Mouse (Mus musculus): ENCODE measurements around the gene Pde4d. TPM values are rescaled to one million over a fixed set of nuclear protein-coding genes. Genes with fewer than 3 reads are reported as not detected.

Gene Pde4d
- polyA plus RNA-seq, 1 experiment = not detected

- WGBS = 78% methylated on average over 5 of the region's 5 CpGs
- Histone ChIP-seq H3K4me3 (ENCODE audit: insufficient read depth, low read depth, low read length) (no peak overlapping the region), H3K4me1 (ENCODE audit: control insufficient read depth, insufficient read depth, low read length) (no peaks in the 10 kb centered on the region), H3K27ac (ENCODE audit: insufficient read depth, low read depth, low read length) (no peak overlapping the region)
- TF ChIP-seq POLR2A (IDR thresholded peaks at IDR 0.05; ENCODE audit: insufficient read depth, low read depth, low read length) = no peak
- TF ChIP-seq CTCF (IDR thresholded peaks at IDR 0.05; ENCODE audit: insufficient read depth, low read depth, low read length) = no peak
Measured at GRCm38 (mm10) chr13:109756854-109757253, 1307.1 kb downstream of the Pde4d start.

- no peaks in the 10 kb centered on the region for H3K4me1 ChIP-seq (ENCODE audit: control insufficient read depth, insufficient read depth, low read length)
- no peak overlapping the region for H3K4me3 ChIP-seq (ENCODE audit: insufficient read depth, low read depth, low read length)
- no peak overlapping the region for H3K27ac ChIP-seq (ENCODE audit: insufficient read depth, low read depth, low read length)
- TF ChIP-seq CTCF (IDR thresholded peaks at IDR 0.05; ENCODE audit: insufficient read depth, low read depth, low read length) (no peak), POLR2A (IDR thresholded peaks at IDR 0.05; ENCODE audit: insufficient read depth, low read depth, low read length) (no peak)
- WGBS = 37% methylated on average over 5 of the region's 5 CpGs
Measured at GRCm38 (mm10) chr13:109759201-109759600, 1309.5 kb downstream of the Pde4d start.

DNA sequence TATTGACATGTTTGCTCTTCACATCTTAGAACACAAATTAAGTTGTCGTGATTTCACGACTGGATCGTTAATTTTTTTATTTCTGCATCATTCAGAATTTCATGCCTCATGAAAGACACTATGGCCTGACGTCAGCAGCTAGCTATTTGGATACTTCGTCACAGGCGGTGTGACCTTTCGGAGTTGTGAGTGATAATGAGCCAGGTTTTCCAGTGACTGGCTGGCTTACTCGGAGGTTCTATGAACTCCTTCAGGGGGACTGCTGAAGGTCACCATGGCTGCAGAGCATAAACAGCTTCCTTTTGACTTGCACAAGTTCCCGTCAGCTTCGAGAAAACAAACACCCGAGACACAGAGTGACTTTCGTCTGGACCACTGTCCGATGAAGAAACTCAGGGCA lies 1311.3 kb downstream of the Pde4d start:
- Histone ChIP-seq H3K4me1 (ENCODE audit: control insufficient read depth, insufficient read depth, low read length) (no peaks in the 10 kb centered on the region), H3K27ac (ENCODE audit: insufficient read depth, low read depth, low read length) (no peak overlapping the region), H3K4me3 (ENCODE audit: insufficient read depth, low read depth, low read length) (no peak overlapping the region)
- 71% methylated on average over 13 of the region's 13 CpGs for WGBS
- TF ChIP-seq POLR2A (IDR thresholded peaks at IDR 0.05; ENCODE audit: insufficient read depth, low read depth, low read length) (no peak), CTCF (IDR thresholded peaks at IDR 0.05; ENCODE audit: insufficient read depth, low read depth, low read length) (no peak)

DNA sequence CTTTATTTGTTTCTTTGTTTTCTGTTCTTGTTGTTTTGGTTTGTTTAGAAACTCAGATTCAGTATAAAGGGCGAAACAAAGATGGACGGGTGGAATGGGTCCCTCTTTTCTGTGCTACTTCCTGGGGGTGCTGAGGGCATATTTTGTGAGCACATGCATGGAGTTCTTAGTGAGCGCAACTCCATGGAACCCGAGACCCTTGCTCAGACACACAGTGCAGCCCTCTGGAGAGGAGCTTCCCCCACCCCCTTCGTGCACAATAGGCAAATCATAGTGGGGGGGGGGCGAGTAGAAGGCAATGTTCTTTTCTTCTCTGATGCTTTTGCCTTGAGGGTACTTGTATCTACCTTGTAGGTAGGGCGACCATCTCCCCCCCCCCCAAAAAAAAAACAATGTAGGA lies 1325.0 kb downstream of the Pde4d start:
- Histone ChIP-seq H3K4me3 (ENCODE audit: insufficient read depth, low read depth, low read length) (no peak overlapping the region), H3K27ac (ENCODE audit: insufficient read depth, low read depth, low read length) (no peak overlapping the region), H3K4me1 (ENCODE audit: control insufficient read depth, insufficient read depth, low read length) (peaks cover 5% of the 10 kb centered on the region)
- WGBS = 84% methylated on average over 7 of the region's 7 CpGs
- TF ChIP-seq POLR2A (IDR thresholded peaks at IDR 0.05; ENCODE audit: insufficient read depth, low read depth, low read length) (no peak), CTCF (IDR thresholded peaks at IDR 0.05; ENCODE audit: insufficient read depth, low read depth, low read length) (no peak)

DNA sequence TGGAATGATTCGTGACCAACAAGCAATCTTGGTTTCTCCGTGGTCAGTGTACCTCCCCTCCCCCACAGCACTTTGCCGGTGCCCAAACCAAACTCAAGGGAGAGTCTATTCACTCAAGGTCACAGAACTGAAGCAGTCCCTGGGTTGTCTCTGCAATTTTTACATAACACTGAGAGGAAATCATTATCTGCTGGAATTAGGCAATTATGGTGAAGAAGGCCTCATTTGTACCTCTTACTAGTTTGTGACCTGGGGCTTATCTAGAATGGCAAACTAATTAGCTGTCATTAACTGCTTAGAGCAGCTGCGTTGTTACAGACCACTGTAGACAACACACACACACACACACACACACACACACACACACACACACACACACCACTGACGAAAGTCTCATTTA lies 1325.4 kb downstream of the Pde4d start:
- TF ChIP-seq CTCF (IDR thresholded peaks at IDR 0.05; ENCODE audit: insufficient read depth, low read depth, low read length) (no peak), POLR2A (IDR thresholded peaks at IDR 0.05; ENCODE audit: insufficient read depth, low read depth, low read length) (no peak)
- Histone ChIP-seq H3K4me1 (ENCODE audit: control insufficient read depth, insufficient read depth, low read length) (peaks cover 5% of the 10 kb centered on the region), H3K4me3 (ENCODE audit: insufficient read depth, low read depth, low read length) (no peak overlapping the region), H3K27ac (ENCODE audit: insufficient read depth, low read depth, low read length) (no peak overlapping the region)
- WGBS = 54% methylated on average over 5 of the region's 5 CpGs

DNA sequence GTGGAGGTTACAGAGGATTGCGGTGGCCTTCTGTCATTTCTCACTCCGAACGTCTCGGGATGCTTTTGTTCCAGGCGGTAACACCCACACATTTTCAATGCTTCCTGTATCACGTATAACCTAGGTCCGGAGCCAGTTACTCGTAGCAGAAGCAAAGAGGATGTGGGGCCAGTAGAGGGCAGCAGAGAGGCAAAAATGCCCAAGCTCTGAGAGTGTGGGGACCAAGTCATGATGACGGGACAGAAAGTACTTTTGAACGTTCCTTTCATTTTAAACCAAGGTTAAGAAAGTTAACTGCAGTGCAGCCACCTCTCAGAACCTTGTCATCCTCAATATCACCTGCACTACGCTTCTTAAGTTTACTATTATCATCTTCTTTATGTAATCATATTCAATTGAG lies 1326.4 kb downstream of the Pde4d start:
- no peak overlapping the region for H3K27ac ChIP-seq (ENCODE audit: insufficient read depth, low read depth, low read length)
- peaks cover 5% of the 10 kb centered on the region for H3K4me1 ChIP-seq (ENCODE audit: control insufficient read depth, insufficient read depth, low read length)
- peak overlapping the region; percentile 19; the same call in 1 of the 2 replicates for H3K4me3 ChIP-seq (ENCODE audit: insufficient read depth, low read depth, low read length)
- TF ChIP-seq POLR2A (IDR thresholded peaks at IDR 0.05; ENCODE audit: insufficient read depth, low read depth, low read length) (no peak), CTCF (IDR thresholded peaks at IDR 0.05; ENCODE audit: insufficient read depth, low read depth, low read length) (peak; percentile 55)
- 4% methylated on average over 11 of the region's 11 CpGs for WGBS

GRCm38 (mm10) chr13:109776995-109777394 lies 1327.2 kb downstream of the Pde4d start:
- no peak overlapping the region for H3K27ac ChIP-seq (ENCODE audit: insufficient read depth, low read depth, low read length)
- no peak overlapping the region for H3K4me3 ChIP-seq (ENCODE audit: insufficient read depth, low read depth, low read length)
- no peak for TF ChIP-seq POLR2A (IDR thresholded peaks at IDR 0.05; ENCODE audit: insufficient read depth, low read depth, low read length)
- no peak for TF ChIP-seq CTCF (IDR thresholded peaks at IDR 0.05; ENCODE audit: insufficient read depth, low read depth, low read length)
- peaks cover 5% of the 10 kb centered on the region for H3K4me1 ChIP-seq (ENCODE audit: control insufficient read depth, insufficient read depth, low read length)
- 66% methylated on average over 3 of the region's 3 CpGs for WGBS

DNA sequence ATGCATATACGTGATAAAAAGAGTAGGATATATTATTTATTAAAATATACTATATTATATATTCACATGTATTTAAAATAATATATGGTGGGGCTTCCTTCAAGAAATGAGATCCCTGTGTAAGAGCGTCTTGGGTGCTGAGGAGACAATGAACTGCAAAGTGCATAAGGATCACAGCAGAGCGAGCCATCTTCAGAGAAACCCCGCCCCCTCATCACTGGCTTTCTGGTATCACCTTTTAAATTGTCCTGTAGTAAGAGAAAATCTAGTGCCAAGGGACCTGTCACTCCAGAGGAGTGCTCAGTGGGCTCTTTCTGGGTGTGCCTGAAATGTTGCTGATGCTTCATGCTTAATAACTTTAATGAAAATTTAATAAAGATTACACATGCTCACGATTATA lies 1327.7 kb downstream of the Pde4d start:
- WGBS = 86% methylated on average over 5 of the region's 5 CpGs
- peaks cover 5% of the 10 kb centered on the region for H3K4me1 ChIP-seq (ENCODE audit: control insufficient read depth, insufficient read depth, low read length)
- TF ChIP-seq CTCF (IDR thresholded peaks at IDR 0.05; ENCODE audit: insufficient read depth, low read depth, low read length) (no peak), POLR2A (IDR thresholded peaks at IDR 0.05; ENCODE audit: insufficient read depth, low read depth, low read length) (no peak)
- H3K27ac ChIP-seq (ENCODE audit: insufficient read depth, low read depth, low read length) = no peak overlapping the region
- H3K4me3 ChIP-seq (ENCODE audit: insufficient read depth, low read depth, low read length) = no peak overlapping the region

- Histone ChIP-seq H3K4me3 (ENCODE audit: insufficient read depth, low read depth, low read length) (no peak overlapping the region), H3K27ac (ENCODE audit: insufficient read depth, low read depth, low read length) (no peak overlapping the region), H3K4me1 (ENCODE audit: control insufficient read depth, insufficient read depth, low read length) (peaks cover 5% of the 10 kb centered on the region)
- no peak for TF ChIP-seq POLR2A (IDR thresholded peaks at IDR 0.05; ENCODE audit: insufficient read depth, low read depth, low read length)
- TF ChIP-seq CTCF (IDR thresholded peaks at IDR 0.05; ENCODE audit: insufficient read depth, low read depth, low read length) = no peak
- 78% methylated on average over 9 of the region's 9 CpGs for WGBS
Measured at GRCm38 (mm10) chr13:109778297-109778835, 1328.6 kb downstream of the Pde4d start.

DNA sequence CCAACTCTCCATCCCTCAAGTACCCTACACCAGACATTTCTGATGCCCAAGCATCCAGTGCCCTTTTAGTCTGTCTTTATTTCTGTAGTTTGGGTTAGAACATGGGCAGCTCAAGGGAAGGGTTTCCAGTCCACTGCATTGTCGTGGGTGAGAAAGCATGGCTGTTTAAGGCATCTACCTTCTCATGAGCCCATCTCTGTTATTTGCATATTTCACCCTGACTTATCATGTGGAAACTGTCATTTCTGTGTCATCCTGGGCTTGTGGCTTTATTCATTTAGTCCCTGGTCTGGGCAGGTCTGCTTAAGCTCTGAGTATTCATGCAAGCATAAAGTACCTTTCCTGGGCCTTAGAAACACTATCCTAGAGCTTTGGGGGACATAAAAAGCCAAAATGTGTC lies 1331.7 kb downstream of the Pde4d start:
- Histone ChIP-seq H3K4me1 (ENCODE audit: control insufficient read depth, insufficient read depth, low read length) (no peaks in the 10 kb centered on the region), H3K4me3 (ENCODE audit: insufficient read depth, low read depth, low read length) (no peak overlapping the region), H3K27ac (ENCODE audit: insufficient read depth, low read depth, low read length) (no peak overlapping the region)
- WGBS = 98% methylated on average over 1 of the region's 1 CpGs
- TF ChIP-seq POLR2A (IDR thresholded peaks at IDR 0.05; ENCODE audit: insufficient read depth, low read depth, low read length) (no peak), CTCF (IDR thresholded peaks at IDR 0.05; ENCODE audit: insufficient read depth, low read depth, low read length) (no peak)
